Mouse (Mus musculus) heart, embryonic 13.5 days (tissue): Measurements from ENCODE around the gene Plpp4. TPM values are rescaled to one million over a fixed set of nuclear protein-coding genes. Genes with fewer than 3 reads are reported as not detected.

Experiments
- ATAC-seq: fragments of 200-750 bp; cut with Nextera tagmentation; 2 replicates; pipeline ENCODE4 v1.8.0; 2017; ENCODE audit warnings: moderate TSS enrichment; ENCODE audit not compliant: insufficient number of reproducible peaks, low FRiP score, low TSS enrichment; ENCODE audit errors: extremely low read depth
- H3K27ac ChIP-seq: fragments of 300-500 bp; sonication (generic); replicated peaks from 2 replicates; pipeline ENCODE4 v1.5.1; 2015; ENCODE audit warnings: moderate library complexity, mild to moderate bottlenecking, inconsistent platforms
- H3K27me3 ChIP-seq: fragments of 300-500 bp; sonication (generic); replicated peaks from 2 replicates; pipeline ENCODE4 v1.6.1; 2015; ENCODE audit warnings: mild to moderate bottlenecking, inconsistent platforms
- H3K36me3 ChIP-seq: fragments of 300-500 bp; sonication (generic); 2 replicates; pipeline ENCODE4 v1.6.1; 2015; ENCODE audit warnings: mild to moderate bottlenecking, inconsistent platforms
- H3K4me1 ChIP-seq: fragments of 300-500 bp; sonication (generic); 2 replicates; pipeline ENCODE4 v1.6.1; 2015; ENCODE audit warnings: inconsistent platforms
- H3K4me2 ChIP-seq: fragments of 300-500 bp; sonication (generic); 2 replicates; pipeline ENCODE4 v1.6.1; 2015; ENCODE audit warnings: inconsistent platforms, mild to moderate bottlenecking, moderate library complexity
- H3K4me3 ChIP-seq: fragments of 300-500 bp; sonication (generic); 2 replicates; pipeline ENCODE4 v1.5.1; 2015; ENCODE audit warnings: moderate library complexity, mild to moderate bottlenecking, inconsistent platforms
- H3K9ac ChIP-seq: fragments of 300-500 bp; sonication (generic); 2 replicates; pipeline ENCODE4 v1.6.1; 2015; ENCODE audit warnings: inconsistent platforms, mild to moderate bottlenecking, moderate library complexity
- H3K9me3 ChIP-seq: fragments of 300-500 bp; sonication (generic); 2 replicates; pipeline ENCODE4 v1.6.1; 2016; ENCODE audit warnings: inconsistent platforms
- WGBS: fragments of 180-500 bp; shearing (Covaris S2); methylation state at CpG from one replicate; pipeline ENCODE4 v1.1.7; 2015; ENCODE audit warnings: mixed read lengths; 5-methylcytosine and 5-hydroxymethylcytosine counted together
- polyA plus RNA-seq: library from polyadenylated mRNA; unstranded; fragments of >200 nt; fragmentation: Nextera tagmentation; extraction: Ambion mirVana; gene quantifications from 2 replicates; pipeline ENCODE4 v1.2.1, GENCODE M21; 2015

Plpp4 gene
- polyA plus RNA-seq, 1 experiment from 2014 or later, result 0.51 TPM

DNA sequence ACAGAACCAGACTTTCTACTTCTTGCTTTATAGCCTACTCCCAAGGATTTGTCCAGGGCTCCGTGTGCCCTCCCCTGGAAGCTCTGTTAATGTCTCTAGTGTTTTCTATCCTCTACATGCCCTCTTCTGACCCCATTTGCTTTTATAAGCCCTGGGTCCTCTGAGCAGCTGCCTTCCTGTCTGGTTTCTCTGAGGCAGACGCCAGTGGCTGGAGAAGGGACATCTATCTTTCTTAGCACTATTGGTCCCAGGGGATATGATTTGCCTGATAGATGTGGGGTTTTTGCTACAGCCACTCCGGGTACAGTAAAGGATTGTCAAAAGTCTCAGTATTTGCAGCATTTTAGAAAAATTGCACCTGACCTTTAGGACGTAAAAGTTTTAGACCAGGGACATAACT lies 46.5 kb downstream of the Plpp4 start:
- Histone ChIP-seq H3K4me2 (no peak overlapping the region), H3K4me1 (peaks cover 14% of the 10 kb centered on the region), H3K9ac (no peak overlapping the region), H3K27me3 (no peaks in the 10 kb centered on the region), H3K4me3 (no peak overlapping the region), H3K27ac (no peak overlapping the region), H3K9me3 (no peaks in the 10 kb centered on the region), H3K36me3 (no peaks in the 10 kb centered on the region)
- WGBS, result 48% methylated on average over 4 of the region's 4 CpGs
- no peak for ATAC-seq

DNA sequence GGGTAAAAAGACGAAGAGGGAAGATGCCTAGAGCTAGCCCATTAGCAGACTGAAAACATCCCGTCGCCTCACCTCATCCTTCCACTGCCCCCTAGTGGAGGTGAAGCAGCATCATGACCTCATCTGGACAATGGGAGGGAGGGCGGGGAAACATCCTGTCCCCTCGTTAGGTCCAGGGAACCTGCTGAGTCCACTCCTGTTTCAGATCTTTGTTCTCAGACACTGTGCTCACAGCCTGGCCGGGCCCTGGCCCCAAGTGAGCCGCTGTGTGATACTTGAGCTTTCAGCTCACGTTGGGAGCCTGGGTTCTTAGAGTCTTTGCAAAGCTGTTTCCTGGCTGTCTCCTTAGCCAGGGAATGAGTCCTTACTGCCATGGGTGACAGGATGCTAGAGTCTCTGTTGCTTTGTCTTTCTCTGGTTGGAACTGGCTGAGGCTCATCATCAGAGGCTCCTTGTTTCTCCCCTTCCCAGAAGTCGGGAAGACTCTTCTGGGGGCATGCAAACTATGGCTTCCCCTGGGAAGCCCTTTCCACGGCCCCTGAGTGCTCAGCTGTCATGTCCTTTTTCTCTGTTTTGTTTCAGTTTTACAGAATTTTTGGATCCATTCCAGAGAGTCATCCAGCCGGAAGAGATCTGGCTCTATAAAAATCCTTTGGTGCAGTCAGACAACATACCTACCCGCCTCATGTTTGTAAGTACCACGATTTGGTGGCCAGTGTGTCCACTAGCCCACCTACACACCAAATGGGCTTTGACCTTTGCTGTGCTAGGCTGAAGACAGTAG lies 50.4 kb downstream of the Plpp4 start:
- 0 out of 2 replicates have a peak overlapping the region, but pooled peaks have one; percentile 38 for H3K4me2 ChIP-seq

DNA sequence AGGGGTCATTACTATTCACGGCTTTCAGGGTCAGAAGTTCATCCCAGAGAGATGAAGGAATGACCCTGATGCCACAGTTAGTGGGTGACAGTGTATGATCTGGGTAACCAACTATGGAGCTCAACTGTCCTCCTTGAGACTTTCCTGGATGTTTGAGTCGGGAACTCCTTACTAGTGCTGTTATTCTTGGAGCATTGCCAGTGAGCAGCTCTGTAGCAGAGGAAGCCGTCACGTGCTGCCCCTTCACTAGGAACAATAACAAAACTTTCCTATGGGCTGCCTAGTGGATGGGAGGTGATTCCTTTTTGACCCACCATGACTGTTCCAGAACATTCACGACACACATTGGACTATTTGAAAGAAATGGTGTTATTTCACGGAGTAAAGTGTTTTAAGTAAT lies 51.8 kb downstream of the Plpp4 start:
- Histone ChIP-seq H3K9me3 (no peaks in the 10 kb centered on the region), H3K27ac (no peak overlapping the region), H3K4me1 (peaks cover 23% of the 10 kb centered on the region), H3K27me3 (no peaks in the 10 kb centered on the region), H3K9ac (no peak overlapping the region), H3K36me3 (no peaks in the 10 kb centered on the region), H3K4me3 (no peak overlapping the region), H3K4me2 (no peak overlapping the region)
- no peak for ATAC-seq
- 32% methylated on average over 6 of the region's 6 CpGs for WGBS

More for the DNA sequence above, 50.4 kb downstream of the Plpp4 start:
- Histone ChIP-seq H3K9ac (no peak overlapping the region), H3K36me3 (no peaks in the 10 kb centered on the region), H3K9me3 (no peaks in the 10 kb centered on the region), H3K27me3 (no peaks in the 10 kb centered on the region), H3K4me1 (peaks cover 23% of the 10 kb centered on the region), H3K4me3 (no peak overlapping the region), H3K27ac (no peak overlapping the region)
- 23% methylated on average over 13 of the region's 13 CpGs for WGBS
- no peak for ATAC-seq

DNA sequence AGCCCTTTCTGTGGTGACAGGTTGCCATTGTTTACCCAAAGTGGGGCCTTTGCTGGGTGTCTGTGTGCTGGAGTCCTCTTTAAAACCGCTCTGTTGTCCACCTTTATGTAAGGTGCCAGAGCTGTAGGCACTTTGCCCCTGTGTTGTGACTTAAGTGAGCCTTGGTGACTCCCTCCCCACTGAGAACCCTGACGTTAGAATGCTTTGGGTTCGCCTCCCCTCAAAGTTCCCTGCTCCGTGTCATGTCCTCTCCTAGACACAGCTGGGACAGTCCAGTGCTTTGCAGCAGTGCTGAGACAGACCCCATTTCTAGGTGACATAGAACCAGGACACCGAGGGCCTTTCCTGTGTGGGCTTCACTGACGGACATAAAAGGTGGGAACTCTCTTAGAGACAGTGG lies 55.7 kb downstream of the Plpp4 start:
- ATAC-seq, result no peak
- Histone ChIP-seq H3K9me3 (no peaks in the 10 kb centered on the region), H3K9ac (no peak overlapping the region), H3K27ac (no peak overlapping the region), H3K4me2 (no peak overlapping the region), H3K4me1 (peaks cover 18% of the 10 kb centered on the region), H3K36me3 (no peaks in the 10 kb centered on the region), H3K27me3 (no peaks in the 10 kb centered on the region), H3K4me3 (no peak overlapping the region)
- 56% methylated on average over 6 of the region's 6 CpGs for WGBS

DNA sequence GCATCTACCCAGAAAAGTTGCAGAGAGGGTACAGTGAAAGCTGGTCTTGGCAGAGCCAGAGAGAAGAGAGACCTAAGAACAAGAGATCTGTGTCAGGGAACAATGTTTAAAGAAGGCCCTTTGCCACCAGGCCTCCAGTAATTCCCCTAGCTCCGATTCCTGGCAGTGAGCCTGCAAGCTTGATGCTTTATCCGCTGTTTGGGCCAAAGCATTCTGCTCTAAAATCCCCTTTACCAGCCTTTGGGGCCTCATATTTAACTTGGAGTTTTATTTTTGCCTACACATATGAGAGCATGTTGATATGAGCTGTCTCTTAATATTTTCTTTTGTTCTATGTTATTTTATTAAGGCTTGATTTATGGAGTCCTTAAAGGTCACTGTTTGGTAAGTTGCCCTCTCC lies 57.1 kb downstream of the Plpp4 start:
- no peak overlapping the region for H3K9ac ChIP-seq
- ATAC-seq, result no peak
- no peaks in the 10 kb centered on the region for H3K36me3 ChIP-seq
- H3K4me3 ChIP-seq, result no peak overlapping the region
- H3K9me3 ChIP-seq, result no peaks in the 10 kb centered on the region
- H3K27ac ChIP-seq, result no peak overlapping the region
- WGBS, result 56% methylated on average over 2 of the region's 2 CpGs
- H3K4me1 ChIP-seq, result peaks cover 4% of the 10 kb centered on the region; the same call in 1 of the 2 replicates
- H3K4me2 ChIP-seq, result no peak overlapping the region
- H3K27me3 ChIP-seq, result no peaks in the 10 kb centered on the region

DNA sequence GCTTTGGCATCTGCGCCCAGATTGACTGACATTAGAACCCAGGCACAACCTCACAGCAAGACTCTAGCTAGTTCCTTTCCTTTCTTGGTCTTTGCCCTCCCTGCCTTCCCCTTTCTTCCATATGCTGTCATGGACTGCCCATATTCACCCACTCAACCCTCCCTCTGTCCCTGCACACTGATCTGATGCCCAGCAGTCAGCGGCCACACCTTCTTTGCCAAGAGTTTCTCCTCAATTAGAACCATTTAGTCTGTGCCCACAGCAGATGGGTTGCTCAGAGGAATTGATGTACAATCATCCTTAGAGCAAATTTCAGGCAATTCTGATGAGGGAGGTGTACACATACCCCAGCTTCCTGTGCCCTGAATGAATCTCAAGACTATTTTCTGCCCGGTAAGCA lies 83.3 kb downstream of the Plpp4 start:
- no peak overlapping the region for H3K4me2 ChIP-seq
- no peak overlapping the region for H3K4me3 ChIP-seq
- no peak for ATAC-seq
- H3K9ac ChIP-seq, result no peak overlapping the region
- H3K27me3 ChIP-seq, result no peaks in the 10 kb centered on the region
- peaks cover 5% of the 10 kb centered on the region; the same call in 1 of the 2 replicates for H3K9me3 ChIP-seq
- no peaks in the 10 kb centered on the region for H3K4me1 ChIP-seq
- WGBS, result 81% methylated on average over 3 of the region's 3 CpGs
- H3K36me3 ChIP-seq, result no peaks in the 10 kb centered on the region
- H3K27ac ChIP-seq, result no peak overlapping the region

DNA sequence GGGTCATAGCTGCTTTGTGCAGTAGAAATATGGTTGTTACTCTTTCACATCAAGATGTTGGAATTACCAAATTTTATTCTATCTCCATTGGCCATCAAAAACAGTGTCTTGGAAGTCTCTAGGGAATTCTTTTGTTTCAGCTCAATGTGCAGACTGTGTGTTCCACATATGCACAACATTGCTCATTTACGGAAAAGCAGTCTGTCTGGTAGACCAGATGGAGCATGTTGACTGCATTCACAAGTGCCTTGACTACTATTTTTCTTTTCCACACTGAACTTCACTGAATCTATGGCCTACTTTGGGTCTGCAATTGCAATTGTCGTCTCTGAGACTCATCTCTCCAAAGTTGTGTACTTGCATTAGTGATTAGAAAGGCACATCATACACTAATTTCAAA lies 98.7 kb downstream of the Plpp4 start:
- no peaks in the 10 kb centered on the region for H3K27me3 ChIP-seq
- no peak overlapping the region for H3K27ac ChIP-seq
- H3K4me3 ChIP-seq, result no peak overlapping the region
- no peaks in the 10 kb centered on the region for H3K36me3 ChIP-seq
- ATAC-seq, result no peak
- H3K4me1 ChIP-seq, result no peaks in the 10 kb centered on the region
- no peak overlapping the region for H3K9ac ChIP-seq
- WGBS, result 71% methylated on average over 2 of the region's 2 CpGs
- H3K9me3 ChIP-seq, result no peaks in the 10 kb centered on the region
- H3K4me2 ChIP-seq, result no peak overlapping the region

DNA sequence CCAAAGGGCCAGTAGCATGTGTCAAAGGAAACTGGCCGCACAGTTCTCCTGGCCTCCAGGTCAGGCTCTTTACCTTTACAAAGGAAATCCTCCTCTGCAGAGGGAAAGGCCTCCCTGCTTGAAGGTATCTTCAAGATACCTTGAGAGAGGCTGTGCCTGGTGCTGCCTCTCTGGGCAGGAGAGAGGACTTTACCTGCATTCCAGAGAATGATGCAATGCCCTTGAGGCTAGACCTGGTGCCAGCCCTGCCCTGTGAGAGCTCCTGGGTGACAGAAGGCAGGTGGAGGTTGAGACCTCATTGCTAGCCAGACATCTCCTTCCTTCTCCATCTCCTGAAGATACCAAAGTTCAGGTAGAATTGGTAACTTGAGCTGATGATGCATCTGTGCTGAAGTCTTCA lies 118.5 kb downstream of the Plpp4 start:
- ATAC-seq, result no peak
- WGBS, result 87% methylated on average over 1 of the region's 1 CpGs
- Histone ChIP-seq H3K9me3 (no peaks in the 10 kb centered on the region), H3K27ac (no peak overlapping the region), H3K27me3 (no peaks in the 10 kb centered on the region), H3K4me1 (no peaks in the 10 kb centered on the region), H3K9ac (no peak overlapping the region), H3K36me3 (no peaks in the 10 kb centered on the region), H3K4me3 (no peak overlapping the region), H3K4me2 (no peak overlapping the region)

DNA sequence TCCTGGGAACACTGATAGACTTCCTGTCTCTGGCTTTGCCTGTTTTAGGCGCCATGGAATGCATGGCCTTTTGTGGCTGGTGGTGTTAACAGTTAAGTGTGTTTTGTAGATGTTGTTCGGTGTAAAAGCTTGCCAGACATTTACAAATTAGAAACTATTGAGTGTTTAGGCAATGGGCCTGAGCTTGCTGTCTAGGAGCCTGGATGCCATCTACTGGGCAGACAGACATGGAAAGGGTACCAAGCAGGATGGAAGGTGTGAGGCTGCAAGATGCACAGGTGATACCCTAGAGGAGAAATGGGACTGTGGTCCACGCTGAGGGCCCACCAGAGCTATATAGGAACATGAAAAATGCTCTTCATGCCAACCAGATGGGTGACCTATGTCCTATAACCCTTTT lies 128.3 kb downstream of the Plpp4 start:
- H3K36me3 ChIP-seq, result no peaks in the 10 kb centered on the region
- H3K4me2 ChIP-seq, result no peak overlapping the region
- no peaks in the 10 kb centered on the region for H3K27me3 ChIP-seq
- no peak overlapping the region for H3K27ac ChIP-seq
- no peaks in the 10 kb centered on the region for H3K9me3 ChIP-seq
- no peak overlapping the region for H3K4me3 ChIP-seq
- ATAC-seq, result no peak
- no peak overlapping the region for H3K9ac ChIP-seq
- 38% methylated on average over 3 of the region's 3 CpGs for WGBS
- H3K4me1 ChIP-seq, result peaks cover 6% of the 10 kb centered on the region

DNA sequence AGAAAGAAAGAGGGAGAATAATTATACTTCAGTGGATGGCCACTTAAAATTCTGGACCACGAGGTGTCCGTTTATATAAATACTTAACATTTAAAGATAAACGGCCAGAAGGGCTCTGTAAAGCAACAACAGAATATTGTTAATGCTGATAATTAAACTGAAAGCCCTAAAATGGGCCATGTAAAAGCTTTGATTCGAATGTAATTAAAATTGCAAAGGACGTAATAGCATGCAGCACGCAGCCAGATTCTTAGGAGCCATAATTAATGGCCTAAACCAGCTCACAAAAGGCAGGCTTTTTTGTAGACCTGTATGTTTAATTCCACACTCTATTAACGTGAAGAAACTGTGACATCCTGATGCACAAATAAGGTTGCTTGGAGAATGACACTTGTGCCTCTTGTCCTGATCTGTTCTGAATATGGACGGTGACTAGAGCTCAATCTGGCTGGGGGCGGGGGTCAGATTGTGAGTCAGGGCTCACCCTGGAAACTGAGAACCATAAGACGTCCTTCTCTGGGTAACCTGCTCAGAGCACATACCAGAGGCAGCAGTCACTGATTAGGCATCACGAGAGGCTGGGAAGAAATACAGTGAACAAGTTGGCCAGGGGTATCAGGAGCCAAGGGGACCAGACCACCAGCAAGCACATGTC lies 136.1 kb downstream of the Plpp4 start:
- H3K9ac ChIP-seq, result no peak overlapping the region
- no peaks in the 10 kb centered on the region for H3K9me3 ChIP-seq

DNA sequence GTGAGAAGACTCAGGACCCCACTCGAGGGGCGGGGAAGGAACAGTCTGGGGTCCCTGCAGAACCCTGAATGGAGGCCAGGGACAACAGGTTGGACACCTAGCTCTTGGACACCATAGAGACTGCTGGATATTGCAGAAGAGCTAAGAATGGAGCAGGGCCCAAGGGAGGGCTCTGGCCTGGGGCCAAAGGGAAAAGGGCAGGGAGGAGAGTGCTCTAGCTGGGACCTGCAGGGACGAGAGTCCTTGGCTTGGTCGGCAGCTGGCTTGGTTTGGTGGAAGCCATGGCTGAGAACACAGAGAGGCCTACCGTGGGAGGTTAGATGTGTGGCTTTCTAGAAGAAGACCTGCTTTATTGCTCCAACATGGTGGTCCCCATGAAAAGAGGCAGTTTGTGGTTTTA lies 139.7 kb downstream of the Plpp4 start:
- H3K4me2 ChIP-seq, result no peak overlapping the region
- no peaks in the 10 kb centered on the region for H3K27me3 ChIP-seq
- no peaks in the 10 kb centered on the region for H3K9me3 ChIP-seq
- WGBS, result 76% methylated on average over 5 of the region's 5 CpGs
- H3K4me1 ChIP-seq, result no peaks in the 10 kb centered on the region
- no peak overlapping the region for H3K27ac ChIP-seq
- H3K36me3 ChIP-seq, result no peaks in the 10 kb centered on the region
- no peak overlapping the region for H3K4me3 ChIP-seq
- ATAC-seq, result no peak
- H3K9ac ChIP-seq, result no peak overlapping the region

More for the DNA sequence above, 136.1 kb downstream of the Plpp4 start:
- Histone ChIP-seq H3K36me3 (no peaks in the 10 kb centered on the region), H3K27me3 (no peaks in the 10 kb centered on the region), H3K27ac (no peak overlapping the region), H3K4me3 (no peak overlapping the region), H3K4me1 (no peaks in the 10 kb centered on the region), H3K4me2 (no peak overlapping the region)
- ATAC-seq, result no peak
- WGBS, result 72% methylated on average over 11 of the region's 11 CpGs

DNA sequence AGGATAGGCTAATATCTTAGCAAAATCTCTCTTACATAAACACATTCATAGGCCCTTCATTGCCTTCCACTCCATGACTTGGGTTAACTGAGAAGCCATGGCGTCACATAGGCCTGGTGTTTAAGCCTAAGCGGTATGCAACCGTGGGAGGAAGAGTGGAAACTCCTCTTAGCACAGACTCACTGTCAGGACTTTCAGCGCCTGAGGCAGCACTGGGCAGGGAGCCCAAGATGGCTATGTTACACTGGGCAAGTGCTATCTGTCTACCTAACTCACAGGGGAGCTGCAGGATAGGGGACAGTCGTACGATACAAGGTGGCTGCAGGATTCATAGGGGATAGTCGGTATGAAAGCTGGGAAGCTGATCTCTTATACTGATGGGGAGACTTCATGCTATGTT lies 142.2 kb downstream of the Plpp4 start:
- Histone ChIP-seq H3K4me2 (no peak overlapping the region), H3K9me3 (no peaks in the 10 kb centered on the region), H3K27me3 (no peaks in the 10 kb centered on the region), H3K36me3 (no peaks in the 10 kb centered on the region), H3K27ac (no peak overlapping the region), H3K4me3 (no peak overlapping the region), H3K4me1 (no peaks in the 10 kb centered on the region), H3K9ac (no peak overlapping the region)
- no peak for ATAC-seq
- 67% methylated on average over 7 of the region's 7 CpGs for WGBS
